Mouse (Mus musculus) bone marrow, adult 2 months (tissue): ENCODE measurements around the gene Ankrd34a.

ENCODE experiments used
- CTCF ChIP-seq: fragments of 200-500 bp; IDR thresholded peaks from 2 replicates; pipeline ENCODE4 v1.5.1; 2011; ENCODE audit warnings: low read length, control low read depth; ENCODE audit not compliant: control insufficient read depth, insufficient read depth
- POLR2A ChIP-seq: fragments of 200-500 bp; IDR thresholded peaks from 2 replicates; pipeline ENCODE4 v1.6.1; 2011; ENCODE audit warnings: low read depth, mild to moderate bottlenecking, control low read depth, low read length, borderline replicate concordance; ENCODE audit not compliant: control insufficient read depth

- TF ChIP-seq CTCF (peak; percentile 32; the same call in 1 of the 2 replicates), POLR2A (peak; percentile 65; the same call in 1 of the 2 replicates)
These were observed 38.8 kb downstream of the Ankrd34a start, which contains the start of the genes Pex11b and Gm42957 for GRCm38 (mm10) chr3:96634928-96635879.
